Comparison of ENCODE assay signal across 18 mouse cellular contexts in the genomic region with DNA sequence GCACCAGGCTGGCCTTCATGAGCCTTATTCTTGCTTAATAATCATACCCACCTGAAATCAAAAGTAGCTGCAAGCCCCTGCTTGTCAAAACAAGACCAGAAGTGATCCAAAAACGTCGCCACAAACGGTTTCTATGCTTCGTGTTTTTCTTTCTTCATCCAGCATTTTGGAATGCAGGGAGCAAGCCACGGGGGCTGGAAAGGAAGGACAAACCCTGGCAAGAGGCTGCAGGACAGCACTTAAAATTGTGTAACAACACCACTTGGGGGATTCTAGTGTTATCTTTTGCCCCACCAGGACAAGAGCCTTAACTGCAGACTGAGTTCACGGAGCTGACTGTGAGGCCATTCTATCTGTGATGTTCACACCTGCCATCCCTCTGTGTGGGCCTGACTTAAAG.
A peak's percentile ranks its signal among the peaks of the same experiment; 100 is the strongest.
DNase-seq lines count a peak whose midpoint lies in the region; ATAC-seq and TF ChIP-seq lines count a peak whose summit lies in the region.
"Had no signal": no experiment of that assay in that cellular context is flagged by ENCODE, and none has a peak within 500 bp of the region (broad histone marks: within the 10 kb centered on the region; RNA-seq: fewer than 3 reads in every experiment).

No protein-coding gene starts in this region.

- H3K4me1 ChIP-seq in heart, embryonic 11.5 days (ENCODE audit: control insufficient read depth, insufficient read depth, low read length) = 0 out of 2 replicates have a peak, but pooled peaks cover 3% of the 10 kb centered on the region
- H3K4me1 ChIP-seq in forebrain, postnatal 0 days (ENCODE audit: insufficient read depth) = no peaks in the 10 kb centered on the region
- H3K4me1 ChIP-seq: forebrain, embryonic 12.5 days; hindbrain, embryonic 12.5 days; midbrain, embryonic 13.5 days had no signal

- H3K9ac ChIP-seq in heart, embryonic 11.5 days (ENCODE audit: low read depth, low read length) = no peak overlapping the region
- H3K9ac ChIP-seq in forebrain, postnatal 0 days = no peak overlapping the region
- H3K9ac ChIP-seq: embryonic facial prominence, embryonic 12.5 days; forebrain, embryonic 12.5 days; hindbrain, embryonic 12.5 days; liver, postnatal 0 days; midbrain, embryonic 13.5 days had no signal

- H3K4me2 ChIP-seq in heart, embryonic 11.5 days = no peak overlapping the region
- no peak overlapping the region for H3K4me2 ChIP-seq in forebrain, postnatal 0 days (ENCODE audit: low read depth)
- H3K4me2 ChIP-seq: embryonic facial prominence, embryonic 12.5 days; forebrain, embryonic 12.5 days; hindbrain, embryonic 12.5 days; midbrain, embryonic 13.5 days had no signal

- TF ChIP-seq CTCF in C2C12 (IDR thresholded peaks at IDR 0.05; ENCODE audit: control insufficient read depth, insufficient read depth, insufficient read length) = no peak
- no peak for TF ChIP-seq CTCF in forebrain, postnatal 0 days (IDR thresholded peaks at IDR 0.05; ENCODE audit: low read depth)

- H3K4me3 ChIP-seq in heart, embryonic 11.5 days (ENCODE audit: low read depth, low read length) = no peak overlapping the region
- no peak overlapping the region for H3K4me3 ChIP-seq in C2C12 (ENCODE audit: insufficient read depth, poor library complexity, severe bottlenecking)
- H3K4me3 ChIP-seq in forebrain, postnatal 0 days (ENCODE audit: low read depth, low read length) = no peak overlapping the region
- H3K4me3 ChIP-seq: embryonic facial prominence, embryonic 12.5 days; erythroblast, embryonic 14.5 days; forebrain, embryonic 12.5 days; hindbrain, embryonic 12.5 days; limb, embryonic 10.5 days; midbrain, embryonic 13.5 days had no signal

- no peaks in the 10 kb centered on the region for H3K27me3 ChIP-seq in heart, embryonic 11.5 days (ENCODE audit: control insufficient read depth, insufficient read depth, low read length)
- H3K27me3 ChIP-seq in C2C12 (ENCODE audit: control insufficient read depth, insufficient read depth, insufficient read length) = no peaks in the 10 kb centered on the region
- H3K27me3 ChIP-seq in forebrain, postnatal 0 days (ENCODE audit: insufficient read depth, low read length) = no peaks in the 10 kb centered on the region
- H3K27me3 ChIP-seq: embryonic facial prominence, embryonic 12.5 days; forebrain, embryonic 12.5 days; hindbrain, embryonic 12.5 days; midbrain, embryonic 13.5 days had no signal

- no peaks in the 10 kb centered on the region for H3K9me3 ChIP-seq in heart, embryonic 11.5 days (replicated peaks; ENCODE audit: control insufficient read depth, low read length)
- H3K9me3 ChIP-seq in forebrain, postnatal 0 days (ENCODE audit: low read length) = no peaks in the 10 kb centered on the region
- H3K9me3 ChIP-seq: embryonic facial prominence, embryonic 12.5 days; forebrain, embryonic 12.5 days; hindbrain, embryonic 12.5 days; limb, embryonic 10.5 days; midbrain, embryonic 13.5 days had no signal

- whole genome bisulfite sequencing in heart, embryonic 11.5 days (ENCODE audit: insufficient replicate concordance) = 52% methylated on average over 6 of the region's 6 CpGs
- 74% methylated on average over 6 of the region's 6 CpGs for WGBS in forebrain, postnatal 0 days

- peak; percentile 49 to 62 for DNase-seq in heart, adult 18-20 months
- peak; percentile 54 for DNase-seq in gastrocnemius, postnatal 25 days
- DNase-seq in heart, postnatal 4 days = peak; percentile 7
- no peak for DNase-seq in layer of hippocampus, adult 11-12 months (ENCODE audit: low spot score)
- no peak for DNase-seq in forebrain, postnatal 0 days
- DNase-seq: cerebellum, adult 2 months; cerebellum, postnatal 25 days; liver, postnatal 0 days; spleen, adult 18-20 months had no signal

- no peaks in the 10 kb centered on the region for H3K79me3 ChIP-seq in C2C12 (ENCODE audit: low read depth)

- no peaks in the 10 kb centered on the region for H3K36me3 ChIP-seq in heart, embryonic 11.5 days (ENCODE audit: control insufficient read depth, insufficient read depth, low read length)
- no peaks in the 10 kb centered on the region for H3K36me3 ChIP-seq in C2C12 (ENCODE audit: control insufficient read depth, insufficient read depth)
- no peaks in the 10 kb centered on the region for H3K36me3 ChIP-seq in forebrain, postnatal 0 days (ENCODE audit: insufficient read depth)
- H3K36me3 ChIP-seq: embryonic facial prominence, embryonic 12.5 days; forebrain, embryonic 12.5 days; hindbrain, embryonic 12.5 days; limb, embryonic 10.5 days; midbrain, embryonic 13.5 days had no signal

- no peaks in the 10 kb centered on the region for H3K79me2 ChIP-seq in C2C12 (ENCODE audit: control insufficient read depth, insufficient read depth)

- no peak overlapping the region for H3ac ChIP-seq in C2C12 (ENCODE audit: control insufficient read depth, insufficient read length, low read depth)

- no peak for ATAC-seq in heart, embryonic 11.5 days (replicated peaks; ENCODE audit: insufficient number of reproducible peaks, low FRiP score, low TSS enrichment)
- ATAC-seq in forebrain, postnatal 0 days = no peak
- ATAC-seq: intestine, postnatal 0 days; liver, postnatal 0 days; midbrain, embryonic 13.5 days had no signal

- no peak overlapping the region for H3K27ac ChIP-seq in heart, embryonic 11.5 days (ENCODE audit: low read depth, low read length)
- H3K27ac ChIP-seq in forebrain, postnatal 0 days (ENCODE audit: low read depth, low read length) = no peak overlapping the region
- H3K27ac ChIP-seq: embryonic facial prominence, embryonic 12.5 days; forebrain, embryonic 12.5 days; hindbrain, embryonic 12.5 days; limb, embryonic 10.5 days; midbrain, embryonic 13.5 days had no signal

TF ChIP-seq in C2C12, 6 proteins besides CTCF, POLR2A, EP300 and RAD21:
- TF ChIP-seq CEBPB (IDR thresholded peaks at IDR 0.05; ENCODE audit: low read depth) (peak; percentile 20), USF1 (IDR thresholded peaks at IDR 0.05; ENCODE audit: low read depth) (no peak)
TF ChIP-seq in C2C12: peak in this region for 1.

Comparison
In these comparisons a context has a peak if more than half of its experiments do, and no peak if none do; other contexts are left out.
1. DNase-seq: peak in heart, adult 18-20 months (2 of 2), gastrocnemius, postnatal 25 days (single experiment) and heart, postnatal 4 days (single experiment); none in layer of hippocampus, adult 11-12 months (single experiment) and forebrain, postnatal 0 days (single experiment).